Mouse (Mus musculus): ENCODE results near the gene Zzef1. TPM values are rescaled to one million over a fixed set of nuclear protein-coding genes. Genes with fewer than 3 reads are reported as not detected.

Gene Zzef1
- polyA plus RNA-seq, 1 experiment, result 9.1 TPM

DNA sequence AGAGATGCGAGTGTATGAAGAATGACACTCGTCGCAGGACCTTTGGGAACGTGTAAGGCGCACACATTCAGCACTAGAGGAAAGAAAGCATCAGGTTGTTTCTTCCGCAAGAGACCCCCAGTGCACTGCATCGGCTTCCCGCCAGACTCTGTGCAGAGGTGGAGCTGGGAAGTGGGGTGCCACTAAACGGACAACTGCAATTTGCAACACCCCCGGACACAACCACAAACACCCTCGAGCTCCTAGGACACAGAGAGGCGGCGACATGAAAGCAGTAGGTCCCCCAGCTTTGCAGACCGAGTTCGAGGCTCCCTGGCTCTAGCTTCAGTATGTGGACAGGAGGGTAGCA is 164.7 kb downstream of the Zzef1 start:
- Histone ChIP-seq H3K27me3 (replicated peaks) (no peaks in the 10 kb centered on the region), H3K4me3 (replicated peaks) (peak overlapping the region; percentile 100), H3K36me3 (replicated peaks; ENCODE audit: low read length) (peaks cover 49% of the 10 kb centered on the region), H3K4me1 (peaks cover 84% of the 10 kb centered on the region), H3K9me3 (no peaks in the 10 kb centered on the region)
- no peak for TF ChIP-seq FLI1 (IDR thresholded peaks at IDR 0.05; ENCODE audit: low read length)
- no peak for TF ChIP-seq GATA1 (IDR thresholded peaks at IDR 0.05; ENCODE audit: borderline replicate concordance, low read length)

DNA sequence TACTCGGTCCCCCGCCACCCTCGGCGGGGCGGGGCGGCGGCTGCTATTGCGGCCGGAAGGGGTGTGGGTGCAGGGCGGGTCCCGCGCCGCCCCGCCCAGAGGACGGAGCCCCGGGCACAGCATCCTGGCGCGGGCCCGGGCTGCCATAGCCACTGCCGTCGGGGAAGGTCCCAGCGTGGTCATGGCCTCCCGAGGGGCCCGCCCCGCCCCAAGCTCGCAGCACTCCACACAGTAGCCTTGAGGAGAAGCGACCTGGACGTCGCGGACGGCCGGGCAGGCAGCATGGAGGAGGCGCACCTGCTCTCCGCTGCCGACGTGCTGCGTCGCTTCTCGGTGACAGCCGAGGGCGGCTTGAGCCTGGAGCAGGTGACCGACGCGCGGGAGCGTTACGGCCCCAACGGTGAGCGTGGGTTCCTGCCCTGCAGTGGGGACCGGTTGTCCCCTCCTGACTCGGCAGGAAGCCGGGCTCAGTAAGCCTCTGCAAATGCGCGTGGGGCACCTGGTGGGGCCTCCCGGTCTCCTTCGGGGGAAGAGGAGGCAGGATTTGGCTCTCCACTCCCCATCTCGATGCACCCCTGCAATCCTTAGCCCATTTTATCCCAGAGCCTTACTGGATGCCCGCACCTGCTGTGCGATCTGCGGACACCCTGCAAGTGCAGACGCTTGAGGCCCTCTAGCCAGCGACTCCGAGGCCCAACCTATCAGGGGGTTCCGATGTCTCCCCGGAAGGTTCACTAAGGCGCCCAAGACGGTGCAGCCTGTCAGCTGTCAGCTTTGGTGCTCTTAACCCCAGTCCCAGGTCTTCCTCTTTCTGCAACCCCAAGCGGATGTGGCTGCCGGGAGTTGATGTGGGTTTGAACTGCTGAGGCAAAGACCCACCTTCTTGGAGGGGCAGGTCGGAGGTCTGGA is 165.3 kb downstream of the Zzef1 start, which contains the start of gene Atp2a3:
Gene Atp2a3 (plus strand): TSS at position 98 of the 909 bp plus-strand sequence.
- H3K27me3 ChIP-seq (replicated peaks), result no peaks in the 10 kb centered on the region
- peaks cover 84% of the 10 kb centered on the region for H3K4me1 ChIP-seq

DNA sequence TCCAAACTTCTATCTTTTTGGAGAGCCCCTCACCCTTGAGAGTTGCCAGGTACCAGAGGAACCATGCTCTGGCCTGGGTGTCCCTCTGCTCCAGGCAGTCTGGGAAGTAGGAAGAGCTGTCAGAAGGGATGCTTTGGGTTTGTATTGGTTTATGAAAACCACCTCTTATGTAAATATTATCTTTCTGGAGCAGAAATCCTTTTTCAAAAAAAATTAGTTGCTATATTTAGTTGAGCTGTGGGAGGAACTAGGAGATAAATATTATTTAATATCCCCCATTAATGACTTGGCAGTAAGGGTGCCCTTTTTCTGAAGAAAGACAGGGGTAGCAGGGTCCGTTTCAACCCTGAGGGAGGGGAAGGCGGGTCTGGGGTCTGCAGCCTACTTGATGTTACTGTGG is 166.4 kb downstream of the Zzef1 start:
- peaks cover 84% of the 10 kb centered on the region for H3K4me1 ChIP-seq
- H3K9me3 ChIP-seq, result no peaks in the 10 kb centered on the region
- peaks cover 66% of the 10 kb centered on the region for H3K36me3 ChIP-seq (replicated peaks; ENCODE audit: low read length)
- H3K27me3 ChIP-seq (replicated peaks), result no peaks in the 10 kb centered on the region
- peak overlapping the region; percentile 100 for H3K4me3 ChIP-seq (replicated peaks)
- TF ChIP-seq GATA1 (IDR thresholded peaks at IDR 0.05; ENCODE audit: borderline replicate concordance, low read length) (no peak), FLI1 (IDR thresholded peaks at IDR 0.05; ENCODE audit: low read length) (no peak)

More for the DNA sequence above, 165.3 kb downstream of the Zzef1 start, which contains the start of gene Atp2a3:
- peaks cover 56% of the 10 kb centered on the region for H3K36me3 ChIP-seq (replicated peaks; ENCODE audit: low read length)
- TF ChIP-seq FLI1 (IDR thresholded peaks at IDR 0.05; ENCODE audit: low read length) (0 out of 2 replicates have a peak, but pooled peaks have one; percentile 48), GATA1 (IDR thresholded peaks at IDR 0.05; ENCODE audit: borderline replicate concordance, low read length) (no peak)
- H3K9me3 ChIP-seq, result no peaks in the 10 kb centered on the region
- H3K4me3 ChIP-seq (replicated peaks), result peak within 1 kb of the TSS; percentile 100

DNA sequence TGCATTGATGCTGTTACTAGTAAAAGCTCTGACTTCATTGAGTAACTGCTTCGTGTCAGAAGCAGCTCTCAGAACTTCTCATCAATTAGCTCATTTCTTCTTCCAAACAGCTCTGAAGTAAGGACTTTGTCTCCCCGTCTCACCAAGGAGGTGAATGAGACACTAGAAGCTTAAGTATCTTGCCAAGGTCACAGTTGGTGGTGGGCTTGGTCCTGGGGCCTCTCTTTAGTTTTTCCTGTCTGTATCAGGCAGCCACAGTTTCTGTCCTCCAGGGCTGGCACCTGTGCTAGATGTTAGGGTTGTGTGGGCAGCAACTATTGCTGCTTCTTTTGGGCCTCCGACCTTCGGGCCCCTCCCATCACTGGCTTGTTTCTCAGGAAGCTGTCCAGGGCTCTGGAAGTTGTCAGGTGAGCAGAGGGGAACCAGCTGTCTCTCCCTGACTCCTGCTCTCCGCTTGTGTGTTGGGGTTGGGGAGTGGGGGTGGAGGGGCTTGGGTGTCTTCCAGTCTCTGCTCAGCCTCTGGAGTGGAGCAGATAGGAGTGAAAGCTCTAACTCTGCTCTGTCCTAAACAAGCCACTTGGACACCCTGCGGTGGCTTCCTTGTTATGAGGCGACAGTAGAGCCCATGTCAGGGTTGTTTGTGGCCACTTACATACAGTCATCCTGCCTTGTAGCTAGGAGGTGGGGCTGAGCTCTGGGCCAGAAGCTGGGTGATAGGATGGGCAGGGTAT is 167.2 kb downstream of the Zzef1 start:
- peaks cover 84% of the 10 kb centered on the region for H3K4me1 ChIP-seq
- no peaks in the 10 kb centered on the region for H3K9me3 ChIP-seq
- peaks cover 75% of the 10 kb centered on the region for H3K36me3 ChIP-seq (replicated peaks; ENCODE audit: low read length)
- TF ChIP-seq GATA1 (IDR thresholded peaks at IDR 0.05; ENCODE audit: borderline replicate concordance, low read length), result no peak
- no peak for TF ChIP-seq FLI1 (IDR thresholded peaks at IDR 0.05; ENCODE audit: low read length)
- no peaks in the 10 kb centered on the region for H3K27me3 ChIP-seq (replicated peaks)
- H3K4me3 ChIP-seq (replicated peaks), result peak overlapping the region; percentile 100

DNA sequence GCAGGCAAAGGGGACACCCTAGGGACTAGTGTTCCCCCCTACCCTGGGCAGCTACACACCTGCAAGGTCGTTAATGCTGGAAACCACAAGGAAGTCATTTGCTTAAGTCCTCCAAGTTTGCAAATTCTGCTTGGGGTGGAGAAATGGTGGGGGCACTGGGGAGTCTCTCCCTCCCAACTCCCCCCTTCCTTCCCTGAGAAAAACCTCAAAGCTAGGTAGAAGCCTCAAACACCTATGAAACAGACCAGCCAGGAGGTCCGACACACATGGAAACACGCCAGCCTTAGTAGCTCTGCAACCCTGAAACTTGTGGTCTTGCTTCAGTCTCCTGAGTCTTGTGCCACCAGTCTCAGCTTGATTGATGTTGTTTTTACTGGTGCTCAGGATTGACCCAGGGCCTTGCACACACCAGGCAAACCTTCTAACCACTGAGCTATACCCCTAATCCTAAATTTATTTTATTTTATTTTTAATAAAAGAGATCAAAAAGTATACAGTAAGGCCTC is 167.8 kb downstream of the Zzef1 start:
- TF ChIP-seq FLI1 (IDR thresholded peaks at IDR 0.05; ENCODE audit: low read length) (no peak), GATA1 (IDR thresholded peaks at IDR 0.05; ENCODE audit: borderline replicate concordance, low read length) (no peak)
- peaks cover 80% of the 10 kb centered on the region for H3K36me3 ChIP-seq (replicated peaks; ENCODE audit: low read length)
- H3K4me3 ChIP-seq (replicated peaks), result peak overlapping the region; percentile 100
- H3K9me3 ChIP-seq, result no peaks in the 10 kb centered on the region
- peaks cover 84% of the 10 kb centered on the region for H3K4me1 ChIP-seq
- H3K27me3 ChIP-seq (replicated peaks), result no peaks in the 10 kb centered on the region

DNA sequence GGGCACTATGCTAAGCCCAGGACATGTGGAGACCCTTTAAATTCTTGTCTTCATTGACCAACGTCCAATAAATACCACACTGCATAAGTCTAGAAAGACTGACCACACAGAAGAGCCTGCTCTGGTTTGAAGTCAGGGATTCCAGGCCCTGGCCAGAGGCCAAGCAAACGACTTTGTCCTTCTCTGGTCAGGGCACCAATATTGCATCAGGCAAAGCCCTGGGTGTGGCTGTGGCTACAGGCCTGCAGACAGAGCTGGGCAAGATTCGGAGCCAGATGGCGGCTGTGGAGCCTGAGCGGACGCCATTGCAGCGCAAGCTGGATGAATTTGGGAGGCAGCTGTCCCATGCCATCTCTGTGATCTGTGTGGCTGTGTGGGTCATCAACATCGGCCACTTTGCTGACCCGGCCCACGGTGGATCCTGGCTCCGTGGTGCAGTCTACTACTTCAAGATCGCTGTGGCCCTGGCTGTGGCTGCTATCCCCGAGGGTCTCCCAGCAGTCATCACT is 179.0 kb downstream of the Zzef1 start:
- H3K36me3 ChIP-seq (replicated peaks; ENCODE audit: low read length), result peaks cover 99% of the 10 kb centered on the region
- no peaks in the 10 kb centered on the region for H3K27me3 ChIP-seq (replicated peaks)
- H3K4me1 ChIP-seq, result peaks cover 84% of the 10 kb centered on the region
- TF ChIP-seq FLI1 (IDR thresholded peaks at IDR 0.05; ENCODE audit: low read length), result no peak
- no peak for TF ChIP-seq GATA1 (IDR thresholded peaks at IDR 0.05; ENCODE audit: borderline replicate concordance, low read length)
- H3K4me3 ChIP-seq (replicated peaks), result no peak overlapping the region
- H3K9me3 ChIP-seq, result no peaks in the 10 kb centered on the region

Other genes starting within 250 kb of the Zzef1 start
- 18.9 and 31.7 TPM in 2 replicates for gene Spns3, start 245.7 kb upstream of the Zzef1 start, polyA plus RNA-seq (2012; ENCODE audit: insufficient read depth, low replicate concordance)
- gene Ube2g1, start 188.9 kb upstream of the Zzef1 start, polyA plus RNA-seq (2012; ENCODE audit: insufficient read depth, low replicate concordance), result 13.4 and 25.9 TPM in 2 replicates
- 0.19 and 3.6 TPM in 2 replicates for gene Ankfy1, start 106.2 kb upstream of the Zzef1 start, polyA plus RNA-seq (2012; ENCODE audit: insufficient read depth, low replicate concordance)
- 0.34 TPM in 1 of 2 replicates, not detected in the other for gene Cyb5d2, start 84 bp upstream of the Zzef1 start, polyA plus RNA-seq (2012; ENCODE audit: insufficient read depth, low replicate concordance)
- 354 and 444 TPM in 2 replicates for gene Atp2a3, start 164.9 kb downstream of the Zzef1 start, polyA plus RNA-seq (2012; ENCODE audit: insufficient read depth, low replicate concordance)
- gene P2rx1, start 202.9 kb downstream of the Zzef1 start, polyA plus RNA-seq (2012; ENCODE audit: insufficient read depth, low replicate concordance), result 400 TPM in 2 replicates
- 6.5 and 19.1 TPM in 2 replicates for gene Camkk1, start 222.8 kb downstream of the Zzef1 start, polyA plus RNA-seq (2012; ENCODE audit: insufficient read depth, low replicate concordance)